Mouse (Mus musculus) adrenal gland, postnatal 36 days (tissue): ENCODE data around the gene Tnfrsf11a. TPM values are rescaled to one million over a fixed set of nuclear protein-coding genes. Genes with fewer than 3 reads are reported as not detected.

Experiments used
- total RNA-seq, 2 experiments: library from RNA; stranded (reverse); gene quantifications; 2 replicates each; pipeline ENCODE4 v1.2.3; 2021

The Tnfrsf11a gene
- total RNA-seq, 2 experiments from 2014 or later = 2.2 to 3.3 TPM

Other genes with a start within 250 kb of the Tnfrsf11a start
- 10 to 100 TPM; 38.8 to 43.8 TPM for gene Pign, start 117.0 kb upstream of the Tnfrsf11a start, total RNA-seq
- gene Relch, start 116.9 kb upstream of the Tnfrsf11a start, total RNA-seq = 10 to 100 TPM; 34.8 to 40.7 TPM
- 10 to 100 TPM; 15.6 to 17.8 TPM for gene Zcchc2, start 209.7 kb downstream of the Tnfrsf11a start, total RNA-seq